Mouse (Mus musculus) granulocyte monocyte progenitor cell, adult 5-6 weeks (primary cell): Measurements from ENCODE around the gene Gm28171. TPM values are rescaled to one million over a fixed set of nuclear protein-coding genes. Genes with fewer than 3 reads are reported as not detected.
"Not testable (repeated sequence)": the region's sequence is repeated elsewhere in the genome, so short reads cannot be mapped to it uniquely, and the experiment has no call there.

Experiments
- ATAC-seq: replicated peaks from 2 replicates; pipeline ENCODE4 v1.8.0; 2016; ENCODE audit warnings: mild to moderate bottlenecking, moderate TSS enrichment, inconsistent platforms; ENCODE audit not compliant: poor library complexity, severe bottlenecking
- total RNA-seq, 2 experiments: library from RNA; stranded (forward) in 1 of 2; stranded (reverse) in 1 of 2; fragments of 200-712, 200-1000 nt in 1 of 2; fragments of >200 nt in 1 of 2; fragmentation: Nextera tagmentation in 1 of 2; gene quantifications; 2 replicates each; pipeline ENCODE4 v1.2.3; 2014 to 2017

Gene Gm28171
- total RNA-seq (2014; fragmentation: Nextera tagmentation) (not detected in 2 replicates), total RNA-seq (2017) (not detected in 2 replicates)

GRCm38 (mm10) chrY:5793095-5793494, at the start of gene Gm28171:
TSS of gene Gm28171 (plus strand) at chrY:5793395.
- not testable (repeated sequence) for ATAC-seq

Other genes starting within 250 kb of the Gm28171 start
- gene Gm21854, start 136.4 kb upstream of the Gm28171 start, total RNA-seq (2014; fragmentation: Nextera tagmentation): not detected in 2 replicates
- gene Gm21854, start 136.4 kb upstream of the Gm28171 start, total RNA-seq (2017): not detected in 2 replicates
- gene Gm20914, start 67.4 kb upstream of the Gm28171 start, total RNA-seq (2014; fragmentation: Nextera tagmentation): not detected in 2 replicates
- gene Gm20914, start 67.4 kb upstream of the Gm28171 start, total RNA-seq (2017): not detected in 2 replicates
- not detected in 2 replicates for gene Gm21778, start 149.1 kb downstream of the Gm28171 start, total RNA-seq (2014; fragmentation: Nextera tagmentation)
- not detected in 2 replicates for gene Gm21778, start 149.1 kb downstream of the Gm28171 start, total RNA-seq (2017)